Mouse (Mus musculus) kidney, embryonic 16.5 days (tissue): ENCODE measurements around the gene Zfp318. TPM values are rescaled to one million over a fixed set of nuclear protein-coding genes. Genes with fewer than 3 reads are reported as not detected.
A peak's percentile ranks its signal among the peaks of the same experiment; 100 is the strongest.

Source experiments
- ATAC-seq: fragments of 200-750 bp; cut with Nextera tagmentation; 2 replicates; pipeline ENCODE4 v1.8.0; 2017; ENCODE audit warnings: moderate TSS enrichment; ENCODE audit not compliant: low FRiP score, low TSS enrichment
- H3K27ac ChIP-seq: fragments of 300-500 bp; sonication (generic); 2 replicates; pipeline ENCODE4 v1.5.1; 2014; ENCODE audit warnings: low read length
- H3K27me3 ChIP-seq: fragments of 300-500 bp; sonication (generic); 2 replicates; pipeline ENCODE4 v1.6.1; 2014; ENCODE audit warnings: low read length, control low read depth, mixed read lengths; ENCODE audit not compliant: insufficient read depth
- H3K36me3 ChIP-seq: fragments of 300-500 bp; sonication (generic); 2 replicates; pipeline ENCODE4 v1.6.1; 2014; ENCODE audit warnings: low read length, control low read depth, mixed read lengths; ENCODE audit not compliant: insufficient read depth
- H3K4me1 ChIP-seq: fragments of 300-500 bp; sonication (generic); 2 replicates; pipeline ENCODE4 v1.6.1; 2014; ENCODE audit warnings: low read length, control low read depth, mixed read lengths; ENCODE audit not compliant: insufficient read depth
- H3K4me2 ChIP-seq: fragments of 300-500 bp; sonication (generic); replicated peaks from 2 replicates; pipeline ENCODE4 v1.6.1; 2014; ENCODE audit warnings: low read depth, low read length
- H3K4me3 ChIP-seq: fragments of 300-500 bp; sonication (generic); 2 replicates; pipeline ENCODE4 v1.5.1; 2014; ENCODE audit warnings: mild to moderate bottlenecking, low read length
- H3K9ac ChIP-seq: fragments of 300-500 bp; sonication (generic); replicated peaks from 2 replicates; pipeline ENCODE4 v1.6.1; 2014; ENCODE audit warnings: low read length
- H3K9me3 ChIP-seq: fragments of 300-500 bp; sonication (generic); 2 replicates; pipeline ENCODE4 v1.6.1; 2016; ENCODE audit warnings: low read length, control low read depth
- WGBS: fragments of 180-500 bp; shearing (Covaris S2); extraction: QIAGEN DNeasy Blood & Tissue Kit; methylation state at CpG from one replicate; pipeline ENCODE4 v1.1.7; 2014; 5-methylcytosine and 5-hydroxymethylcytosine counted together
- polyA plus RNA-seq: library from polyadenylated mRNA; unstranded; fragments of >200 nt; fragmentation: Nextera tagmentation; extraction: Ambion mirVana; gene quantifications from 2 replicates; pipeline ENCODE4 v1.2.1, GENCODE M21; 2015

Gene Zfp318
- polyA plus RNA-seq, 1 experiment from 2014 or later = 5.0 TPM

DNA sequence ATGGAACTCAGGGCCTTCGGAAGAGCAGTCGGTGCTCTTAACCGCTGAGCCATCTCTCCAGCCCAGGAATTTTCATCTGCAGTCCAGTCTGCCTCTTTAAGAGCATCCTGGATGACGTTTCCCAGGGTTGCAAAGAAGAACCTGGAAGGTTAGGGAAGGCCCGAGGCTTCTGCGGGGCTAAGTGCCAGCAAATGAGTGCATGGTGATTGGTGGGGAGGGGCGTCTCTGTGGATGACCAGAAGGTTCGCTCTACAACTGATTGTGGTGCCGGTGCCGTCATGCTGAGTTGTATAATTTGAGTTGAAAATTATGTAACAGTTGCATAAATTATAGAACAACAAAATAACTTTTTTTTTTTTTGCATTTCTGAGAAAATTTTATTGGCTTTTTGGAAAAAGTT is 55.6 kb downstream of the Zfp318 start:
- H3K27me3 ChIP-seq = peaks cover 35% of the 10 kb centered on the region
- WGBS = 94% methylated on average over 10 of the region's 10 CpGs
- no peak overlapping the region for H3K27ac ChIP-seq
- peaks cover 6% of the 10 kb centered on the region; the same call in 1 of the 2 replicates for H3K4me1 ChIP-seq
- H3K9me3 ChIP-seq = no peaks in the 10 kb centered on the region
- no peak overlapping the region for H3K4me3 ChIP-seq
- no peak for ATAC-seq
- H3K9ac ChIP-seq = no peak overlapping the region
- H3K4me2 ChIP-seq = no peak overlapping the region
- H3K36me3 ChIP-seq = no peaks in the 10 kb centered on the region

DNA sequence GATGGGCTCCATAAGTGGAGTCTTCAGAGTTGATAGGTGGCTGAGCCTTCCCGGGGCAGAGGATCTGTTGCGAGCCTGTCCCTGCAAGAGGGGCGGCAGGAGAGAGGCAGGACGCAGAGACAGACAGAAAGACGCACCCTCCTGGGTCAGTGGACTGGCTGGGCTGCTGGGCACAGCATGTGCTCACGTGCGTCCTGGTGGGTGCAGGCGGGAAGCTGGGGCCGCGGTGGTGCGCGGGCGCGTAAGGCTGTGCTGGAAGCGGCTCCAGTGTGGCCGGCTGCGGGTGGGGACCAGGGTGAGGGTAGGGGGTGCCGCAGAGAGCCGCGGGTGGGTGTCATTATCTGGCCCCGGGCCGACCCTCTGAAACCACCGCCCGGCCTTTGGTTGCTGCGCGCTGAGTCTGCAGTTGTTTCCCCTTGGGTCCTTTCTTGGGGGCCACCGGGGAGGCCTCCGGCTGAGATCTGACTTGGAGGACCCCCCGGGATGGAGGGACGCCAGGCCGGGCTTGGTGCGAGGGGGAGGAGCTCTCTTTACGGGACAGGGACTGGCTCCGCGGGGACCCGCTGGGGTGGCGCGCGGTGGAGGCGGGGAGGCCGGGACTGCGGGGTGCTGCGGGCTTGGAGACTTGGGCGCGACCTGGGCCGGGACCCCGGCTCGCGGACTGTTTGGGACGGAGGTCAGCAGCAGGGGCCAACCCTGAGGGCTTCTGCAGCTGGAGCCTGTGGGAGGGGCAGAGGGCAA is 61.5 kb downstream of the Zfp318 start:
- H3K36me3 ChIP-seq = no peaks in the 10 kb centered on the region
- peaks cover 51% of the 10 kb centered on the region for H3K27me3 ChIP-seq
- WGBS = 1% methylated on average over 49 of the region's 50 CpGs
- peak; percentile 35; the same call in 1 of the 2 replicates for ATAC-seq
- H3K9me3 ChIP-seq = no peaks in the 10 kb centered on the region
- H3K4me2 ChIP-seq = peak overlapping the region; percentile 75
- peak overlapping the region; percentile 47 for H3K4me3 ChIP-seq
- no peak overlapping the region for H3K27ac ChIP-seq
- H3K4me1 ChIP-seq = peaks cover 19% of the 10 kb centered on the region
- peak overlapping the region; percentile 58 for H3K9ac ChIP-seq

DNA sequence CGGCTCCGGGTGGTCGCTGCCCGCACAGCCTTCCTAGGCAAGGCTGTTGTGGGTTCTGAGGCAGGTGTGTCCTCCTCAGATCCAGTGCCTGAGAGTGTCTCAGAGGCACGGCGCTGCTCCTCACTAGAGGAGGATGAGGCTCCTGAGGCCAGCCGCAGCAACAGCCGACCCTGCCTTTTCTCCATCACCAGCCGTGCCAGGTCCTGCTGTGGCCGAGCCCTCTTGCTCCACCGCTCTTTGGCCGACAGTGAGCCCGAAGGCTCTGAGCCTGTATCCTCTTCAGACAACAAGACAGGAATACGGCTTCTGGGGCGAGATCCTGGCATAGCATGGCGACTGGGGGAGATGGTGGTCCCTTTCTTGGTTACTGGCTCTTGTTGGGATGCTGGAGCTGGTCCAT is 62.7 kb downstream of the Zfp318 start:
- 92% methylated on average over 16 of the region's 16 CpGs for WGBS
- no peak for ATAC-seq
- no peak overlapping the region for H3K27ac ChIP-seq
- no peak overlapping the region for H3K4me3 ChIP-seq
- no peaks in the 10 kb centered on the region for H3K36me3 ChIP-seq
- H3K4me2 ChIP-seq = no peak overlapping the region
- H3K9ac ChIP-seq = no peak overlapping the region
- H3K27me3 ChIP-seq = peaks cover 51% of the 10 kb centered on the region
- no peaks in the 10 kb centered on the region for H3K9me3 ChIP-seq
- H3K4me1 ChIP-seq = peaks cover 19% of the 10 kb centered on the region

DNA sequence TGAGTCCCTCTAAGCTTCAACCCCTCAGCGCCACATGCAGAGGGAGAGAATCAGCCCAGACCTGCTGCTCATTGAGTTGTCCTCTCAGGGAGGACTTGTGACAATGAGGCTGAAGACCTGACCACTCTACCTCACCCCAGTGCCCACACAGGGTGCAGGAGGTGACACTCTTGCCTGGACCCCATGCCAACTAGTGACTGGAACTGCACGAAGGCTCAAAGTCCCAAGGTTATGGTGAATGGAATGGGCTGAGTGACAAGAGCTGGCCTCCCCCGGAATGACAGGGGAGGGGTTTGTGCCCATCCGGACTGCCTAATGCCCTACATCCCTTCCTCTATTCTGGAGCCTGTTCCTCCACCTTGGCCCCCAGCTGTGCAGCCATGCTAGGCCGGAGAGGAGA is 69.2 kb downstream of the Zfp318 start:
- 0 out of 2 replicates have a peak, but pooled peaks have one; percentile 7 for ATAC-seq
- H3K27ac ChIP-seq = no peak overlapping the region
- no peaks in the 10 kb centered on the region for H3K36me3 ChIP-seq
- no peak overlapping the region for H3K4me2 ChIP-seq
- peaks cover 26% of the 10 kb centered on the region for H3K4me1 ChIP-seq
- H3K27me3 ChIP-seq = peaks cover 45% of the 10 kb centered on the region
- WGBS = 28% methylated on average over 5 of the region's 5 CpGs
- no peak overlapping the region for H3K4me3 ChIP-seq
- no peak overlapping the region for H3K9ac ChIP-seq
- no peaks in the 10 kb centered on the region for H3K9me3 ChIP-seq

DNA sequence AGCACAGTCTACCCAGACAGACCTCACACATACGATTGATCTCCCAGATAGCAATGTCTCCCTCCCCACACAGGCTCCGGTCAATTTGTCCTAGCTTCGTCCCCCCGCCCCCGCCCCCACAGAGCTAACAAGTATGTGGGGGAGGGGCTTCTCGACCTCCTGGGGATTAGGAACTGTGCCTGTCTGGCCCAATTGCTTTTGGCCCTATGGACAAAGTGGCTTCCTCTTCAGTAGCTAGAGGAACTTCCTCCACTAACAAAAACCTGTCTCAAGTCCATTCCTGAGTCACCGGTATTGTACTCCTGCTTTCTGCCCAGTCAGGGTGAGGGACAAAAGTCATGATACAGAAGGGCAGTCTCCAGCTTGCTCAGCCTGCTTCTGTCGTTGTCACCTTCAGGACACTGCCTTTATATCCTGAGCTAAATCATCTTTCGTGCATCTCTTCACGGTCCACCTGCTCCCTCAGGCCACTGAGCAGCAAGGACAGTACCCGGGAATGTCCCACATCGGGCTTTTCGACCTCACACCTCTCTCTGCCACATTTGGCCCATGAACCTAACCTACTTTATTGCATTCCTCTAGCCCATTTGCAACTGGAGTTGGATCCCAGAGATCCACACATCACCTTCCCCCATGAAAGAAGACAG is 69.9 kb downstream of the Zfp318 start:
- H3K9ac ChIP-seq = no peak overlapping the region
- H3K4me3 ChIP-seq = no peak overlapping the region
- no peak overlapping the region for H3K27ac ChIP-seq
- peak overlapping the region; percentile 64; the same call in 1 of the 2 replicates for H3K4me2 ChIP-seq
- H3K36me3 ChIP-seq = no peaks in the 10 kb centered on the region
- no peaks in the 10 kb centered on the region for H3K9me3 ChIP-seq
- WGBS = 3% methylated on average over 13 of the region's 13 CpGs
- peaks cover 52% of the 10 kb centered on the region for H3K27me3 ChIP-seq
- H3K4me1 ChIP-seq = peaks cover 26% of the 10 kb centered on the region
- ATAC-seq = no peak

DNA sequence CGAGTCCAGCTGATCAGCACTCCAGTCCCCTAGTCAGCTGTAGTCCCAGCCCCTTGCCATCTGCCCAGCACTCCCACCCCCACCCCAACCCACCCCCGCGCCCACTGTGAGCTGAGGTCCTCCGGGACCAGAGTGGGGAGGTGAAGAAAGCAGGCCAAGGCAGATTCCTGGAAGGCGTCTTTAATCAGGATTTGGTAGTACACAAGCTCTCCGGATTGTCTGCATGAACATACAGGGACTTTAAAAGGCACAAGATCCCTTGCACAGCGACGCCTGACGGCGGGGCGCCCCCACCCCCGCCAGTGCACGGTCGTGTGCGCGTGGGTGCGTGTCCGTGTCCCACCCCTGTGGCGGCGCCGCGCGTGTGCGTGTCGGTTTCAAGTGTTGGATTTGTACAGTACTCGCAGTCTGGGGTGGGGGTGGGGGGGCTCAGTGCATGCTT is 70.5 kb downstream of the Zfp318 start:
- ATAC-seq = no peak
- WGBS = under 1% methylated on average over 26 of the region's 26 CpGs
- H3K9ac ChIP-seq = no peak overlapping the region

DNA sequence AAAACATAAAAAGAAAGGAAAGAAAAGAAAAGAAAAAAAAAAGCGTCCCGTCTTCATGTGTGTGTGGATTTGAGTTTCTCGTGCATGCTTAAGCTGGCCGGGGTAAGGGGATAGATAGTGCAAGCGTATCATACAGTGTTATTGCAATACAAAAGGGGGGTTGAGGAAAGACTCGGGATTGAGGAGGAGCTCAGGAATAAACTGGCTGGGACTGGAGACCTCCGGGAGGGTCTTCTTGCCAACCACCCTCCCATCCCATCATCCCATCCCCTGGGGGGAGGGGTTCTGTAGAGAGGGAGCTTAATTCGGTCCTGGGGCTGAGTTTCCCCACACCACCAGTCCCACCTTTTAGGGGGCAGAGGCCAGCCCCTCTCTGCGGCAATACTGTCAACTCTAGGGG is 71.0 kb downstream of the Zfp318 start:
- WGBS = under 1% methylated on average over 9 of the region's 9 CpGs
- Histone ChIP-seq H3K4me1 (peaks cover 26% of the 10 kb centered on the region), H3K4me3 (peak overlapping the region; percentile 39), H3K36me3 (no peaks in the 10 kb centered on the region), H3K9ac (no peak overlapping the region), H3K27ac (no peak overlapping the region), H3K27me3 (peaks cover 63% of the 10 kb centered on the region), H3K9me3 (no peaks in the 10 kb centered on the region), H3K4me2 (peak overlapping the region; percentile 64)
- ATAC-seq = no peak

More for the DNA sequence above, 70.5 kb downstream of the Zfp318 start:
- Histone ChIP-seq H3K4me3 (peak overlapping the region; percentile 39), H3K4me1 (peaks cover 26% of the 10 kb centered on the region), H3K36me3 (no peaks in the 10 kb centered on the region), H3K9me3 (no peaks in the 10 kb centered on the region), H3K27ac (no peak overlapping the region), H3K27me3 (peaks cover 58% of the 10 kb centered on the region), H3K4me2 (peak overlapping the region; percentile 64)

DNA sequence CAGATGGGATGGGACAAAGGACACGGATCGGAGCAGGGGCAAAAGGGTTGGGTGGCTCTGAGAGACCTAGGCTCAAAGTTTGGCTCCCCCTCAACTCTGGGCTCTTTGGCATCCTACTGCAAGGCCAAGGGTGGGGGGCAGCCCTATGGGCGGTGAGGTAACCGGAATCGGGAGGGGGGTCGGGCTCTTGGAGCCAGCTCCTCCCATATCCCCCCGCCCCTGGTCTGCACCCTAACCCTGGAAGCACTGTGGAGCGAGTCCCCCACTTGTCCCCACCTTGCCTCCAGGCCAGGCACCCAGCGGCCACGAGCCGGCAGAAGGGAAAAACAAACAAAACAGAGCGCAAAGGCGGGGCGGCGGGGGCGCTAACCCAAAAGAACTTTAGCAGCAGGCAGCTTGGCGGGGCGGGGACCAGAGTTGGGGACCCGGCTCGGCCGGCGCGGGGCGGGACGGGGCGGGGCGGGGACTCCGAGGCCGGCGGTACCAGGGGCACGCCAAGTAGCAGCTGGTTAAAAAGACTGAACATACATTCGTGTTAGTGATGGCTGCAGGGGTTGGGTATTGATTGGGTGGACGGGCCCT is 71.7 kb downstream of the Zfp318 start:
- Histone ChIP-seq H3K9me3 (no peaks in the 10 kb centered on the region), H3K4me3 (peak overlapping the region; percentile 39), H3K27me3 (peaks cover 70% of the 10 kb centered on the region), H3K4me2 (peak overlapping the region; percentile 64), H3K9ac (peak overlapping the region; percentile 5; the same call in 1 of the 2 replicates), H3K36me3 (no peaks in the 10 kb centered on the region), H3K4me1 (peaks cover 27% of the 10 kb centered on the region), H3K27ac (no peak overlapping the region)
- ATAC-seq = no peak
- WGBS = under 1% methylated on average over 33 of the region's 33 CpGs

DNA sequence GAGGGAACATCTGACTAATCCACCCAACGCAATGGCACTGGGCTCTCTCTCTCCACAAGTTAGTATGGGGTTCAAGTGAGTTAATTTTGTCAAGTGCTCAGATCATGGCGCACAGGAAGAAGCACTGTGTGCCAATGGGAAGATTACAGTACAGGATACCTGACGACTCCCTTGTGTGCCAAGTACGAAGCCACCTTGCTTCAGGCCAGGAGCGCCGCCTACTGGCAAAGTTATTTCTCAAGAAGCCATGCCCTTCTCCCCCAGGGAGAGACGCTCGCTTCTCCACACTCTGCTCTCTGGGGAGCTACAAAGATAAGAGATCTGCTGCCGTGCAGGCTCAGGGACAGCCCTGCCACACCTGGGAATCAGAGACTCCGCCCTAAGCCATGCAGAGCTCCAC is 74.3 kb downstream of the Zfp318 start:
- no peak overlapping the region for H3K4me2 ChIP-seq
- H3K4me1 ChIP-seq = peaks cover 37% of the 10 kb centered on the region
- whole genome bisulfite sequencing = 13% methylated on average over 10 of the region's 10 CpGs
- peaks cover 78% of the 10 kb centered on the region for H3K27me3 ChIP-seq
- H3K36me3 ChIP-seq = no peaks in the 10 kb centered on the region
- no peaks in the 10 kb centered on the region for H3K9me3 ChIP-seq
- no peak overlapping the region for H3K27ac ChIP-seq
- no peak overlapping the region for H3K9ac ChIP-seq
- ATAC-seq = no peak
- no peak overlapping the region for H3K4me3 ChIP-seq
